Mouse (Mus musculus) mesoderm, embryonic 11.5 days (tissue): ENCODE data around the gene Camta1.

Source experiments
- DNase-seq: peaks from one replicate; pipeline ENCODE4 v3.0.0-alpha.2; 2012; ENCODE audit warnings: low read depth, low spot score

Camta1 gene

GRCm38 (mm10) chr4:151738875-151739274 lies 122.8 kb downstream of the Camta1 start:
- no peak for DNase-seq

GRCm38 (mm10) chr4:151738280-151738679 lies 123.4 kb downstream of the Camta1 start:
- no peak for DNase-seq

- DNase-seq, result no peak
Measured at GRCm38 (mm10) chr4:151732668-151733067, 129.0 kb downstream of the Camta1 start.

- no peak for DNase-seq
Measured at GRCm38 (mm10) chr4:151730037-151730759, 131.5 kb downstream of the Camta1 start.

GRCm38 (mm10) chr4:151729116-151729515 lies 132.6 kb downstream of the Camta1 start:
- no peak for DNase-seq

GRCm38 (mm10) chr4:151728391-151729065 lies 133.1 kb downstream of the Camta1 start:
- no peak for DNase-seq

- DNase-seq, result no peak
Measured at GRCm38 (mm10) chr4:151726396-151726795, 135.3 kb downstream of the Camta1 start.

- no peak for DNase-seq
Measured at GRCm38 (mm10) chr4:151724897-151725296, 136.8 kb downstream of the Camta1 start.

GRCm38 (mm10) chr4:151720722-151721467 lies 140.8 kb downstream of the Camta1 start:
- no peak for DNase-seq

- DNase-seq, result no peak
Measured at GRCm38 (mm10) chr4:151718866-151719475, 142.7 kb downstream of the Camta1 start.

- DNase-seq, result no peak
Measured at GRCm38 (mm10) chr4:151717864-151718263, 143.8 kb downstream of the Camta1 start.

GRCm38 (mm10) chr4:151713714-151714113 lies 148.0 kb downstream of the Camta1 start:
- no peak for DNase-seq

GRCm38 (mm10) chr4:151711406-151711805 lies 150.3 kb downstream of the Camta1 start:
- DNase-seq, result no peak

GRCm38 (mm10) chr4:151710522-151710921 lies 151.2 kb downstream of the Camta1 start:
- peak; percentile 60 for DNase-seq

- DNase-seq, result no peak
Measured at GRCm38 (mm10) chr4:151709269-151709668, 152.4 kb downstream of the Camta1 start.

GRCm38 (mm10) chr4:151703069-151703735 lies 158.5 kb downstream of the Camta1 start:
- no peak for DNase-seq

GRCm38 (mm10) chr4:151702463-151702862 lies 159.2 kb downstream of the Camta1 start:
- no peak for DNase-seq

GRCm38 (mm10) chr4:151695984-151696383 lies 165.7 kb downstream of the Camta1 start:
- DNase-seq, result peak; percentile 38

GRCm38 (mm10) chr4:151694531-151694930 lies 167.1 kb downstream of the Camta1 start:
- DNase-seq, result no peak

- no peak for DNase-seq
Measured at GRCm38 (mm10) chr4:151694047-151694446, 167.6 kb downstream of the Camta1 start.

- no peak for DNase-seq
Measured at GRCm38 (mm10) chr4:151690041-151690440, 171.6 kb downstream of the Camta1 start.
